Mouse (Mus musculus) erythroblast, adult 5-6 weeks (primary cell): ENCODE data around the gene Add2. TPM values are rescaled to one million over a fixed set of nuclear protein-coding genes. Genes with fewer than 3 reads are reported as not detected.
A peak's percentile ranks its signal among the peaks of the same experiment; 100 is the strongest.

ENCODE experiments used
- ATAC-seq: replicated peaks from 2 replicates; pipeline ENCODE4 v1.8.0; 2016; ENCODE audit warnings: moderate number of reproducible peaks, mild to moderate bottlenecking, moderate TSS enrichment, inconsistent platforms; ENCODE audit not compliant: poor library complexity, low FRiP score, severe bottlenecking
- total RNA-seq, 2 experiments: library from RNA; stranded (forward) in 1 of 2; stranded (reverse) in 1 of 2; fragments of 150-400 nt in 1 of 2; fragments of 200-764, 138-1000 nt in 1 of 2; gene quantifications; 2 replicates each; pipeline versions ENCODE4 v1.2.3 to v1.2.4; 2015 to 2017; ENCODE audit warnings: low replicate concordance in 2 of 2

Add2 gene
- total RNA-seq, 2 experiments from 2014 or later, result 151 to 256 TPM

- ATAC-seq, result no peak
These were observed 97.3 kb downstream of the Add2 start for GRCm38 (mm10) chr6:86125761-86126160.

- no peak for ATAC-seq
These were observed 98.6 kb downstream of the Add2 start for GRCm38 (mm10) chr6:86126953-86127581.

GRCm38 (mm10) chr6:86128504-86128903, 100.0 kb downstream of the Add2 start:
- no peak for ATAC-seq

- peak; percentile 83 for ATAC-seq
These were observed 101.5 kb downstream of the Add2 start for GRCm38 (mm10) chr6:86129872-86130498.

GRCm38 (mm10) chr6:86133882-86134281, 105.4 kb downstream of the Add2 start:
- no peak for ATAC-seq

GRCm38 (mm10) chr6:86136206-86136605, 107.7 kb downstream of the Add2 start:
- no peak for ATAC-seq

GRCm38 (mm10) chr6:86141284-86141683, 112.8 kb downstream of the Add2 start:
- no peak for ATAC-seq

- no peak for ATAC-seq
These were observed 113.3 kb downstream of the Add2 start for GRCm38 (mm10) chr6:86141820-86142219.

GRCm38 (mm10) chr6:86144986-86145385, 116.5 kb downstream of the Add2 start:
- ATAC-seq, result no peak

- ATAC-seq, result no peak
These were observed 120.0 kb downstream of the Add2 start for GRCm38 (mm10) chr6:86148518-86148917.

GRCm38 (mm10) chr6:86149001-86149400, 120.5 kb downstream of the Add2 start:
- ATAC-seq, result no peak

GRCm38 (mm10) chr6:86152676-86153075, 124.2 kb downstream of the Add2 start:
- no peak for ATAC-seq

GRCm38 (mm10) chr6:86153436-86153990, 125.0 kb downstream of the Add2 start:
- ATAC-seq, result no peak

GRCm38 (mm10) chr6:86154006-86154405, 125.5 kb downstream of the Add2 start:
- ATAC-seq, result no peak

- no peak for ATAC-seq
These were observed 126.0 kb downstream of the Add2 start for GRCm38 (mm10) chr6:86154481-86154880.

GRCm38 (mm10) chr6:86157253-86158234, 129.1 kb downstream of the Add2 start:
- ATAC-seq, result no peak

- ATAC-seq, result no peak
These were observed 132.4 kb downstream of the Add2 start for GRCm38 (mm10) chr6:86160878-86161277.

- no peak for ATAC-seq
These were observed 133.1 kb downstream of the Add2 start for GRCm38 (mm10) chr6:86161586-86161985.

GRCm38 (mm10) chr6:86164028-86164427, 135.5 kb downstream of the Add2 start:
- no peak for ATAC-seq

- no peak for ATAC-seq
These were observed 137.9 kb downstream of the Add2 start for GRCm38 (mm10) chr6:86166426-86166825.
